Mouse (Mus musculus): ENCODE measurements around the gene Scd2.
"Not testable (repeated sequence)": the region's sequence is repeated elsewhere in the genome, so short reads cannot be mapped to it uniquely, and the experiment has no call there.

The Scd2 gene

DNA sequence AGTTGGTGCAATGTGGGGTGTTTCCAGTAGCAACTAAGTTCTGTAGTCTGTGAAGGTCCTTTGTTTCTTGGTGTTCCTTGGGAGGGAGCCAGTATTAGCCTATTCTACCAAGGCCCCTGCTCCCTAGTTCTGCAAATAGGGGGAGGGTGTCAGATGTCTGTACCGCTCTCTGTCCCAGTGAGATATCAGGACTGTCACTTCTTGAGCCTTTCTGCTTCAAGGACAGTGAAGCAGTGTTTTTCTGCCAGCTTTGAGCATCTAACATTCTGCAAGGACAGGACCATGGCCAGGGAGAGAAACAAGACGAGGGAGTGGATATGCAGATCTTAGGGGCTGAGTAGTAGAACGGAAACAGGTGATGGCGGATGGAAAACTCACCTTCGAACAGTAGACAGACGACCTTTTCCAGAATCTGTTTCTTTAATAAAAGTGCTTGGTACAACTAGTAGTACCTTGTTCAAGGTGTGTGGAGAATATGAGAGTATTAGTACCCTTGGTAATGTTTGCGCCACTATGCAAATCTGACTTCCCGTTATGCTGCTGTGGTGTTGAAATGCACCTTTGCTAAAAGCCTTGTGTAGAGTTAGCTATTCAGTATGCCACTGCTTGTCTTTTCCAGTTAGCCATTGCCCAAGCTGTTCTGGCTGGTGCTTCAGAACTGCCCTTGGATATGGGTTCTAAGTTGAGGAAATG lies 3.7 kb downstream of the Scd2 start:
- DNase-seq (ENCODE audit: low read depth, low spot score), result no peak

- no peak for DNase-seq (ENCODE audit: low read depth, low spot score)
These were observed 4.4 kb downstream of the Scd2 start for GRCm38 (mm10) chr19:44297862-44298261.

DNA sequence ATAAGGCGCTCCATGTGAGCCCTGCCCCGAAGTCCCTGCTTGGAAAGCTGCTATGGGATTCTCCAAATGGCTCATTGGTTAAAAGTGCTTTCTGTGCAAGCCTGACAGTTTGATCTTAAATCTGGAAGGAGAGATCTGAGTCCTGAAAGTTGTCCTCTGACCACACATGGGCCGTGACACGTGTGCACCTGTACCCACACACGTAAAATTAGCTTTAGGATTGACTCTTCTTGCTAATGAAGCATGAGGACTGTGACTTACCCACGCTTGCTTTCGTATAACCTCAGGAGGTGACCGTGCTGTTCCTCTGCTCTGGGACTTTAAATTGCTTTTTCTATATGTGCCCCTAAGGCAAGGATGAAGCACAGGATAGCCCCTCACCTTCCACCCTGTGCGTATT lies 5.6 kb downstream of the Scd2 start:
- DNase-seq (ENCODE audit: low read depth, low spot score), result no peak

DNA sequence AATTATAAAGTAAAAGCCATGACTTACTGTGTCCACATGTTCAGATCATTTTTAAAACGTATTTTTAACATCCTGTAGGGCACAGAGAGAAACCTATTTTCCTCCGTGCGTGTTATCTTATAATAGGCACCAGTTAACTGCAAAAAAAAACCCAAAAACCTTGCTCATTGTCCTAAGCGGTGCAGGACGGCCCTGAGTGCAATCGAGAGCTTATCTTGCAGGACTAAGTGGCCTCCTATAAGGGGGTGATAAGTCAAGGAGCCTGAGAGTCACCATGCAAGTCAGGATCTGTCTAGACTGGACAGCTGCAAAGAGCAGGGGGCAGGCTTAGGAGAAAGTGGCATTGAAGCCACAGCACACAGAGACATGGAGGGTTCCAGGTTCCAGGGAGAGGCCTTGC lies 6.4 kb downstream of the Scd2 start:
- no peak for DNase-seq (ENCODE audit: low read depth, low spot score)

DNA sequence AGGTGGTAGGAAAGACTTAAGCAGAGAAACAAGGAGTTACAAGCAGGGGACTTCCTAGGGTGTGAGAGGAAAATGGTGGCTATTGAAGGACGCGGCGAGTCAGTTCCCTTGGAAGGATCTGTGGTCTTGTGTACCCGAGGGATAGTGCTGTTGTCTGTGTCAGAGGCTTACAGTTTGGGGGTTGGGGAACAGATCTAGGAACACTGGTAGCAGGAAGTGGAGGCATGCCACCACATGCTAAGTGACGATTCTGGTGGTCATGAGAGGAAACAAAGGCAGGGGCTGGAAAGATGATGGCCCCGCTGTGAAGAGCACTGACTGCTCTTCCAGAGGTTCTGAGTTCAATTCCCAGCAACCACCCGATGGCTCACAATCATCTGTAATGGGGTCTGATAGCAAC lies 7.0 kb downstream of the Scd2 start:
- DNase-seq (ENCODE audit: low read depth, low spot score), result no peak

DNA sequence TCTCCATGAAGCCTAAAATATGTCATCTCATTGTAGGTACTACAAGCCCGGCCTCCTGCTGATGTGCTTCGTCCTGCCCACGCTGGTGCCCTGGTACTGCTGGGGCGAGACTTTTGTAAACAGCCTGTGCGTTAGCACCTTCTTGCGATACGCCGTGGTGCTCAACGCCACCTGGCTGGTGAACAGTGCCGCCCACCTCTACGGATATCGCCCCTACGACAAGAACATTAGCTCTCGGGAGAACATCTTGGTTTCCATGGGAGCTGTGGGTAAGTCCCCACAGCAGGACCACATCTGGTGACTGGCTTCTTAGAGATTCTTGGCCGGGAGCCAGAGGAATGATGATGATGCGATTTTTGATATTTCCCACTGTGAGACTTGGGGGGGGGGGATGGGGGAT lies 7.7 kb downstream of the Scd2 start:
- DNase-seq (ENCODE audit: low read depth, low spot score), result no peak

GRCm38 (mm10) chr19:44301671-44302305 lies 8.3 kb downstream of the Scd2 start:
- DNase-seq (ENCODE audit: low read depth, low spot score), result no peak

DNA sequence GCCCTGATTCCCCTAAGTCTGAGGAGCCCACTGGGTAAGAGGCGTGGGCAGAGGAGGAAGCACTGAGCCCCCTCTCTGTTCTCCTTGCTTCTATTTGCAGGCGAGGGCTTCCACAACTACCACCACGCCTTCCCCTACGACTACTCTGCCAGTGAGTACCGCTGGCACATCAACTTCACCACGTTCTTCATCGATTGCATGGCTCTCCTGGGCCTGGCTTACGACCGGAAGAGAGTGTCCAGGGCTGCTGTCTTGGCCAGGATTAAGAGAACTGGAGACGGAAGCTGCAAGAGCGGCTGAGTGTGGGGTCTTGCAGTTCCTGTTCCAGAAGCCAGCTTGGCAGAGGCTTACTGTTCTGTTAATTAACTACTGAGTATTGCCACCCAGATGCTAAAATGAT lies 9.4 kb downstream of the Scd2 start:
- DNase-seq (ENCODE audit: low read depth, low spot score), result no peak

DNA sequence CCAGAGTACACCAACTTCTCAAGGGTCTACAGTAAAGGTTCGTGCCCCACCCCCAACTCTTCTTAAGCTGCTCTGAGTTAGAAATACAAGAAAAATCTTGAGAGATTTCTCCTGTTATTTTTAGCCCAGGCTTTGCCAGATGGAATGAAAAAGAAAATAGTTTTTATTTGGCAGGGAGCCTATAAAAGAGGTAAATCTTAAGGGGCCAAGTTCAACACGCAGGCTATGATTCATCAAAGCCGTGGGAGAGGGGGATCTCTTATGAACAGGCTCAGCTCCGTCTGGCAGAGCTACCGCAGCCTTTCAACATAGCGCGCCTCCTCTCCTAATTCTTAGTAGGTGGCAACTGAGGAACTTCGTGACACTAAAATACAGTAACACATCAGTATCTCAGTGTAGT lies 10.0 kb downstream of the Scd2 start:
- DNase-seq (ENCODE audit: low read depth, low spot score), result no peak

DNA sequence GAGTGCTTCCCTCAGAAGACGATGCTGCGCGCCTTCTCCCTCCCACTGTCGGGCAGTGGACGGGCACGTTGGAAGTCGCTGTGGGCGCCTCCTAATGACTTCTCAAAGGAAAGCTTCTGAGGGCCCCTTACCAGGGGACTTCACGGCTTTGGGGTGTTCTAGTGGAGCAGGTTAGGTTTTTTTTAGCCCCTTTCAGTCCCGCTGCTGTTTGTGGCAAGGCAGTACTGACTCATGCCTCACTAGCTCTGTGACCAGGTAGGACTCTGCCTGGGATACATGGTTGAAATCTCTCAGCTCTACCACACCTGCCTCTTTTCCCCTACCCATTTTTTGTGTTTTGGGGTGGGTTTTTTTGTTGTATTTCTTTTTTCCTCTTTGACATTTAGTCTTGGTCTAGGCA lies 10.9 kb downstream of the Scd2 start:
- DNase-seq (ENCODE audit: low read depth, low spot score), result no peak

GRCm38 (mm10) chr19:44304851-44305510 lies 11.5 kb downstream of the Scd2 start:
- no peak for DNase-seq (ENCODE audit: low read depth, low spot score)

DNA sequence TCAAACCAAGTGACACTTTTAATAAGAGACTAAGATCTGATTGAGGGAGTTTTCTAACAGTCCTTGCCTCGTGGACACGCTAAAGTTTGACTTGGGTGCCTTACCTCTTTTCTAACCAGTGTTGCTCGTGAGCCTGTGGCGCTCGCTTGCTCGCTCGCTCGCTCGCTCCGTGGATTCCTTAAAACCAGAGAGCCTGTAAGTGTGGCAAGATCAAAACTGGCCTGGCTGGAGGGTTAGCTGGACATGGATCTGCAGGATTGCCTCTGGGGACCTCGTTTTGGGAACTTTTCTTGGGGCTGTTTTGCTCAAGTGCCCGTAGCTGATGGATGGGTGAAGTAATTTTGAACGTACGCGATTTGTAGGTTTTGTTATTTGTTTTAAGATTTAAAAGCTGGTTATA lies 12.2 kb downstream of the Scd2 start:
- DNase-seq (ENCODE audit: low read depth, low spot score), result no peak

- DNase-seq (ENCODE audit: low read depth, low spot score), result no peak
These were observed 12.7 kb downstream of the Scd2 start for GRCm38 (mm10) chr19:44306171-44306570.

DNA sequence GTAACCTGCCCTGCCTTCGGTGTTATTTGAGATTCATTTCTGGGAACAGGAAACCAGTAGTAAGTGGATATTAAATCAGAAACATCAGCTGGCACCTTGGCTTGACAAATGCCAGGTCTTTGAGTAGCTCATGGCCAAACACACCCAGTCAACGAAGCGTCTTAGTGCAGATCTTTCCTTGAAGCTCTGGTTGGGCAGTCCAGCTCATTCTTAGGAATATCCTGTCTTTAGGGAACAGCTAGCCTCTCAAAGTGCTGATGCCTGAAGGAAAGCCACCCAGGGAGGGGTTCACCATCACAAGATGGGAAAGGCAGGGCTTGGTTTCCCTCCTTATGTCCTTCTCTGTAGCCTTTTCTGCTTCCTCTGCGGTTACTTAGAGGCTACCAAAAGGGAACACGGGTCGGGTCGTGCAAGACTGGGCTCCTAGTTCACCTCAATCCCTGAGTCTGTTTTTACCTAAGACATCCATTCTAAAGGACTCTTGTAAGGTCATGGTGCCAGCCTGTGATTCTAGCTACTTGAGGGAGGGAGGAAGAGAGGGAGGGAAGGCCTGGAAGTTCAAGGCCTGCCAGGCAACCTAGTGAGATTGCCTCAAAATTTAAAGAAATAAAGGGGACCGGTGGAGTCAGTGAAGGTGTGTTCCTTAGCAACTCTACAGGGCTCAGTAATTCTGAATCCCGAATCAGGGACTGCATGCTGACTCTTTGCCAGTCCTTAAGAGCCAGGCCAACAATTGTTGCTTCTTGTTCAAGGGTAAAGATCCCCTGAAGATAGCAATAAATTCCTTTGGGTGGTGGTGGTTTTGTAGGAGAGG lies 13.8 kb downstream of the Scd2 start:
- DNase-seq (ENCODE audit: low read depth, low spot score), result no peak

DNA sequence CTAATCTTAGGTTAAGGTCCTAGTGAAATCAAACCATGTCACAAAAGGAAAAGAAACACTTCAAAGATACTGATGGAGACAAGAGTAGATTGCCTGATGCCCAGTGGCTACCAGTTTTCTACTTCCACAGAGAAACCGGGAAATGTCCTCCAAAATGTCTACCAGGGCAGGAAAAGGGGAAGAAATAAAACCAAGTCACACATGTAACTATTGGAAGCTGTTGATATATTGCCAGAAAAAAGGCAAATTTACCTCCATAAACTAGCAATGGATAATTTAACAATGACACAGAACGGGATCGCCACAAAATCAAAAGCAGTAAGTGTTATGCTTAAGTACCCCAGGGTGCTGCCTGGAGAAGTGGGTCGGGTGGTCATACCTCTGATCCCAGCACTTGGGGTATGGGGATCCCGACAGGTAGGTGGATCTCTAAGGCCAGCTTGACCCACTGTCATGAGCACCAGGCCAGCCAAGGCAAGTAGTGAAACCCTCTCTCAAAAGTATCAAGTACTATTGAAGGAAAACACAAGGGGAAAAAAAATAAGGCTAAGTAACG lies 14.5 kb downstream of the Scd2 start:
- no peak for DNase-seq (ENCODE audit: low read depth, low spot score)

- DNase-seq (ENCODE audit: low read depth, low spot score), result no peak
These were observed 15.3 kb downstream of the Scd2 start for GRCm38 (mm10) chr19:44308611-44309246.

DNA sequence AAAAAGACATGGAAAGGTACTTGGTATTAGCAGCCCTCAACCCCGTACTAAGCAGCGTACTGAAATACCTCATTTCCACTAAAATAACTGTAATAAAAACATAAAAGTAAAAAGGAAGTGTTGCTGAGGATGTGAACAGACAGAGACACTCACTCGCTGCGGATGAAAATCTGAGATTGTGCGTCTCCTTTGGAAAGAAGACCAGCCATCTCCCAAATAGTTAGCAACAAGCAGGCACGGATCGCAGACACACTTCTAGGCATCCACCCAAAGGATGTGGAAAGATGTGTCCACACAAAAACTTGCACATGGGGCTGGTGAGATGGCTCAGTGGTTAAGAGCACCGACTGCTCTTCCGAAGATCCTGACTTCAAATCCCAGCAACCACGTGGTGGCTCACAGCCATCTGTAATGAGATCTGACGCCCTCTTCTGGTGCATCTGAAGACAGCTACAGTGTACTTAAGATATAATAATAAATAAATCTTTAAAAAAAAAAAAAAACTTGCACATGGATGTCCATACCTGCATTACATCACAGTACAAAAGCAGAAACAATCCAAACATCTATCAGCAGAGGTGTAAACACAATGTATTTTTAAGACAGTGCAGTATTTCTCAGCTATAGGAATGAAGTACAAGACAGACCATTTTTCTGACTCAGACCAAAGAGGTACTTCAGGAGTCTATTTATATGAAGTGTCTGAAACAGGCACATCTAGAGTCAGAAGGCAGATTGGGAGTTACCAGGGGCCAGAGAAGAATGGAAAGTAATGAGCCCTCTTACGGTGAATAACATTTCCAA lies 16.1 kb downstream of the Scd2 start:
- DNase-seq (ENCODE audit: low read depth, low spot score), result no peak

DNA sequence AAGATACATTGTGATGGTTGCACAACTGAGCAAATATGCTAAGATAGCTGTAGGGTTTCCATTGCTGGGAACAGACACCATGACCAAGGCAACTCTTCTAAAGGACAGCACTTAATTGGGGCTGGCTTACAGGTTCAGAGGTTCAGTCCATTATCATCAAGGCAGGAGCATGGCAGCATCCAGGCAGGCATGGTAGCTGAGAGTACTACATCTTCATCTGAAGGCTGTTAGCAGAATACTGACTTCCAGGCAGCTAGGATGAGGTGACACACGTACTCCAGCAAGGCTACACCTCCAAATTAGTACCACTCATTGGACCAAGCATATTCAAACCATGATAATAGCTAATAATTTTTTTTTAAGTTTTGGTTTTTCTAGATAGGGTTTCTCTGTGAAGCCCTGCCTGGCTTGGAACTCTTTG lies 16.7 kb downstream of the Scd2 start:
- not testable (repeated sequence) for DNase-seq (ENCODE audit: low read depth, low spot score)

DNA sequence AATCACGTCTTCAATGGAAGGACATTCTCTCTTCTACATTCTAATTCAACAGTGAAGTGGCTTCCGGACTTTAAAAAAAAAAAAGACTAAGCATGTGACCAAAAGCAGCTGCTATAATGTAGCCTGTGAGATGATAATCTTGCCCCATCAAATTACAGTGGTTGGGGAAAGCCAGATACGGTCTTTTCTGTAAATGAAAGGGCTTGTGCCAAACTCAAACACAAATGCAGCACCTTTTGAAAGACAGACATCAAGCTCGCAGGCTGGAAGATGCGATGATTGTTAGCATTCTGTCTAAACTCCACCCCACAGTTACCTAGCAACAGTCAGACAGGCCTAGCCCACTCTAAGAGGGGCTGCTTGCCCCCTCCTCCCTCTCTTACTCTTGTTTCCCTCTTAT lies 17.3 kb downstream of the Scd2 start:
- DNase-seq (ENCODE audit: low read depth, low spot score), result no peak

GRCm38 (mm10) chr19:44311306-44312006 lies 18.0 kb downstream of the Scd2 start:
- DNase-seq (ENCODE audit: low read depth, low spot score), result no peak
